Mouse (Mus musculus): ENCODE measurements around the gene Cd3eap.

The Cd3eap gene

GRCm38 (mm10) chr7:19361720-19362119 is 2.4 kb upstream of the Cd3eap start:
- peak; percentile 53 to 62 for DNase-seq

GRCm38 (mm10) chr7:19360944-19361343 is 1.7 kb upstream of the Cd3eap start:
- peak; percentile 89 to 91 for DNase-seq

DNA sequence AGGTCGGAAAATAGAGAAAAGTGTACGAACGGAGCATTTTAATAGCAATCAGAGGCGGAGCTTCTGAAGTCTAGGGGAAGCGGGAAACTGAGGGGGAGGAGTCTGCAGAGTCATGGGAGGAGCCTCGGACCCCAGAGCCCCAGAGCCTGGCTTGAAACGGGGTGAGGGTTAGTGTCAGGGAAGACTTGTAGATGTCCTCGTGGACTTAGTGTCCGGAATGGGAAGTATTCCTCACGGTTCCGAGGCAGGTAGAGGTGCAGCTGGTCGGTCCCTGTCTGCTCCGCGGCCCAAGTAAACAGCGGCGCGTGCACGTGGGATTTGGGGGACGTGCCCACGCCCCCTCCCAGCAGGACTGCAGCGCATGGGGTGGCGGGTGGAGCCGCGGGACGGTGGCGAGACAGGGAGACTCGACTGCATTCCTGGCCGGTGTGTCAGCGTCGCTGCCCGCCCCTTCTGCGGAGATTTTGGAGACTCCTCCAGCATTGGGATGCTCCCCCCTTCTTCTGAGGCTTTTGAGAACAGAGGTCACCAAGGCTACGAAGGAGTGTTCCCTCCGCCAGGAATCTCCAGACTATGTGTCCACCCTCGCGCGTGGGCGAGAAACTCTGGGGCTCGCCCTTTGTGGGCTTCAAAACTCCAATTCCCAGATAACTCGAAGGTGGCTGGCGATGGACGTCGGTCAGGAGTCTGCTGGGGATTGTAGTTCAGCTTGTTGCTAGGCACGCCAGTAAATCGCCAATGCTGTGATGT is 784 bp upstream of the Cd3eap start:
- DNase-seq = peak; percentile 64 to 66

GRCm38 (mm10) chr7:19358634-19359033 is 649 bp downstream of the Cd3eap start:
- DNase-seq = no peak

GRCm38 (mm10) chr7:19357381-19358375 is 1.6 kb downstream of the Cd3eap start:
- DNase-seq = no peak

GRCm38 (mm10) chr7:19356311-19356710 is 3.0 kb downstream of the Cd3eap start:
- no peak for DNase-seq

DNA sequence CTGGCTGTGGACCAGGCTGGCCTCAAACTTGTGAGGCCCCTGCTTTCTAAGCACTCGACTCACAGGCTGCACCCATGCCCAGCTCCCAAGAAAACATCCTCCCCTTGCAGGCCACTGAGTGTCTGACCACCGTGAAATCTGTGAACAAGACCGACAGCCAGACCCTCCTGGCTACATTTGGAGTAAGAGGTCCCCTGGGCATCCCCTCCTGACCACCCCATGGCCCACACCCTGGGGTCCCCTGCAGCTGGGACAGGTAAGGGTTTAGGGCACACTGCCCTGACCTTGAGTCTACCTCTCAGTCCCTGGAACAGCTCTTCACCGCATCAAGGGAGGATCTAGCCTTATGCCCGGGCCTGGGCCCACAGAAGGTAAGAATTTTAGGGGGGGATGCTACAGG is 4.3 kb downstream of the Cd3eap start:
- no peak for DNase-seq

DNA sequence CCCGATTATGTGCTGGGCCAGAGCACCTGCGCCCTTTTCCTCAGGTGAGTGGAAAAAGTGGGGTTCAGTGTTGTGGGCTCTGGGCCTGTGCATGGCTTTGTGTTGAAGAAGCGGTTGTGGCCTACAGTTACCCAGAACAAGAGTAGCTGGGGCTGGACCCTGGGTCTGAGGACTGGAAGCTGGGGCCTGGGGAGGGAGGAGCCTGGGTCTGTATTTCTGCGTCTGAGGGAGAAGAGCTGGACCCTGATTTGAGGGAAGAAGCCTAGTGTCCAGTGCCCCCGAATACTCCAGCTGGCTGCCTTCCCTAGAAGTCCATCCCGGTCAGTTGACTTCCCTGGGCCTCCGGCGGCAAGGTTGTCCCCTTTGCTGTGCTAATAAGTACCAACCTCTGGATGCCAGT is 9.1 kb downstream of the Cd3eap start:
- DNase-seq = no peak

- no peak for DNase-seq
Measured at GRCm38 (mm10) chr7:19349188-19349915, 9.9 kb downstream of the Cd3eap start.

DNA sequence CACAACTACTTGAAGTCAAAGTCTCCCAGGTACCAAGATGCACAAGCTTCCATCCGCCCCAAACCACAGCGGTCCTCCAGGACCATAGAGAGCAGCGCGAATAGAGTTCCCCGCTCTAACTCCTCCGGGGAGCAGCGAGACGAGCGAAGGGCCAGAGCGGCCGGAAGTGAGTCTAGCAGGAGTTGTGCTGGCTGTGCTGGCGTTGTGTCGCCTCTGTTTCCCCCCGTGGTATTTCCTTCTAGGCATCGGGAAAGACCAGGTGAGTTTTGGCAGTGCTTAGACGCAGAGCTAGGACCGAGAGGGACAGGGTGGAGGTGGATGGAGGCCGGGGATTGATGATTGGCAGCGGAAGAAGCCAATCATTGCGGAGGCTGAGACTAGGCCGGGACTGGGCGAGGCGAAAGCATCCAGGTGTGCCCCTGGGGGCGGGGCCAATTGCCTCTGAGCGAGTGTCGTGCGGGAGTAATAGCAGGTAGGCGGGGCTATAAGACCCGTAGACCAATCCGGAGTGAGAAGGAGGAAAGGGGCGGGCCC is 14.3 kb downstream of the Cd3eap start:
- peak; percentile 97 to 99 for DNase-seq

GRCm38 (mm10) chr7:19344237-19344847 is 14.9 kb downstream of the Cd3eap start, which contains the start of gene Ercc1:
TSS of gene Ercc1 (plus strand) at chr7:19344778.
- DNase-seq = no peak

- DNase-seq = peak; percentile 74 to 81
Measured at GRCm38 (mm10) chr7:19343210-19343808, 16.0 kb downstream of the Cd3eap start.

GRCm38 (mm10) chr7:19342481-19343027 is 16.7 kb downstream of the Cd3eap start:
- peak; percentile 92 to 96 for DNase-seq

DNA sequence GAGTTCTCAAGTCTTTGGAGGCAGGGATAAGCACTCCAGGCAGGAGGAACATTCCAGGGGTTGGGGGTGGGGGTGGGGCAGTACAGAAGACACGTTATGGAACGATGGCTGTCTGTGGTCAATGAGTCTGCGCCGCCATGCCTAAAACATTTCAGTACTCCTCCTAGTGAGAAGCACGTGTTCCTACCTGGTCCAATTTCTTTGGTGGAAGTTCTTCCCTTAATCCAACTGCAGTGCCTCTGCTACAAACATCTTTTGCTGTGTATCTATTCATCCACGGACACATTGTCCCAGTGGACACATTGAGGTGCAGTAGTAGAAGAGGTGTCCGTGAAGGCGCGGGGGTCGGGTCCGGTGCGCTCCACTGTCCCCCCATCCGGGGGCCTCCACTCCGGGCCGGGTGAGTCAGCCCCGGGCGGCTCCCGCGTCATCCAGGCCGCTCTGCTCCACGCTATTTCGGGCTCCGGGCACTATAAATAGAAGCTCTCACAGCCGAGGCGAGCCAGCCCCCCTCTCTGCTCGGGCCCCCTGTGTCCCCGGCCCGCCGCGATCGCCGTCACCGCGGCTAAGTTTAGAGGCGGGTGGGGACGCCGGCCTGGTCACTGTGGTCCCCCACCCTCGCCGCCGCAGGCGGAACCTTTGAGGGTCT is 17.4 kb downstream of the Cd3eap start:
- peak; percentile 44 to 47 for DNase-seq

DNA sequence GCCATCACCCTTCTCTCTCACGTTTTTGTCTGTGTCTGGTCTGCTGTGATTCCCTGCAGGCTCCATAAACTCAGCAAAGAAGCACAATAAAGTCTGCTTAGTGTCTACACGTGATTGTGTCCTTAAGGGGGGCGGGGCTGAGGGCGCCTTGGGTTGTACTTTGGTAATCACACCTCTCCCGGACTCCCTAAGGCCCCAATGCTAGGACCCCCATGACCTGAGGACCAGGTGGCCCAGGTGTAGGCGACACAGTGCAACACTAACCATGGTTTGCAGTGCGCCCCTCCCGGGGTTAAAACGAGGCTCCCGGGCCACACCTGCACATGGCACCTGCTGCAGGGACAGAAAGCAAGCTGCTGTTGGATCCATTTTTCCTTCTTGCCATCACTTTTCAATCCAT is 18.0 kb downstream of the Cd3eap start:
- no peak for DNase-seq

GRCm38 (mm10) chr7:19338596-19338995 is 20.7 kb downstream of the Cd3eap start:
- no peak for DNase-seq

- DNase-seq = no peak
Measured at GRCm38 (mm10) chr7:19338060-19338459, 21.2 kb downstream of the Cd3eap start.

DNA sequence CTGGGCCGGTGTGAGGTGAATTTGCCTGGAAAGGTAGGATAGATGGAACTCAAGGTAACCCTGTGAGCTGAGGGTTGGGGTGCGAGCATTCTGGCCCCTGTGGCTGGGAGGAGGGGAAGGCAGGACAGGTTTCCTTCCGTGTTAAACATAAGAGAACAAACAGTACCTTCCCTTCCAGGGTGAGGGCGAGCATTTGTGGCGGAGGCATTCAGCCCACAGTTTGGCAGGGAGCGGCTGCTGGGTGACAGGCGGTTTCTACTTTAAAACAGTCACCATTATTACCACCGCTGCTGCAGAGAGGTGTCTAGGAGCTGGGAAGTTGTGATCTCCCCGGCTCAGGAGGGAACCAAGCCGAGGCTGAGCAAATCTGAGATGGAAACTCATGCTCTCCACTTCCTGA is 22.2 kb downstream of the Cd3eap start:
- DNase-seq = no peak

DNA sequence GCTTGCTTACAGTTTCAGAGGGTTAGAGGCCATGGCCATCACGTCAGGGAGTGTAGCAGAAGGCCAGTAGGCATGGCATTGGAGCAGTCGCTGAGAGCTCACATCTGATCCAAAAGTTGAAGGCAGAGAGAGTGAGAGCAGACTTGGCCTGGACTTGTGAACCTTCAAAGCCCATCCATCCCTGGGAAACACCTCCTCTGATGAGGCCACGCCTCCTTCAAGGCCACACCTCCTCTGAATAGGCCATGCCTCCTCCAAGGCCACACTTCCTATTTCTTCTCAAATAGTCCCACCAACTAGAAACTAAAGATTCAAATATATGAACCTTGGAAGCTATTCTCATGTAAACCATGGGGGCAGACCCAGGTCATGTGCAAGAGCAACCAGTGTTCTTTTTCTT is 23.7 kb downstream of the Cd3eap start:
- DNase-seq = no peak

DNA sequence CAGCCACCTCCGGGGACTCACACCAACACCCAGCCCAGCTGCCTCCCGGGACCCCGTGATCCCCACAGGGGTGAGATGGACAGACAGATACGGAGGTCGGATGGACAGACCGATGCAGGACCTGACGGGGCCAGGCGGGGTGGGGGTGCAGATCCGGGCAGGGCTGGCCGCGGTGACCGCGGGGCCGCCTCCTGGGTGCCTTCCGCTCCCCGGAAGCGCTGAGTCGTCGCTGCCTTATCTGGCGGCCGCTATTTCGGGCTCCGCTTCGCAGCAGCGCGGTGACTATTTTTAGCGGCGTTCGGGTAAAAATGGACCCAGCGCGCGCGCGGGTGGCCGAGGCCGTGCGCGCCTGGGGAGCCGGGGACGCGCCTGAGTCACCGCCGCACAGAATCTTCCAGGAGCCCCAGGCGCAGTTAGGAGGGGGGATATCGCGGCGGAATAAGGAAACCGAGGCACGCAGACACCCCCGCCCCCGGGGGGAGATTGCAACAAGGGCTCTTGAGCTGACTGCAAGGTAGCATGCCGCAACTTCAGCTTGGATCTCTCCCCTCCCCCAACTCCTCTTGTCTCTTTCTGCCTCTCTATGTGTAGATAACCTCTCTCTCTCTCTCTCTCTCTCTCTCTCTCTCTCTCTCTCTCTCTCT is 26.5 kb downstream of the Cd3eap start:
- DNase-seq = peak; percentile 76 to 78

All from cerebellum, postnatal 36 days (tissue).